Mouse (Mus musculus) lung, embryonic 16.5 days (tissue): Measurements from ENCODE around the gene Cd300lg. TPM values are rescaled to one million over a fixed set of nuclear protein-coding genes. Genes with fewer than 3 reads are reported as not detected.

Experiments
- ATAC-seq: fragments of 200-750 bp; cut with Nextera tagmentation; 2 replicates; pipeline ENCODE4 v1.8.0; 2017; ENCODE audit warnings: low read depth, mild to moderate bottlenecking, moderate library complexity
- H3K27ac ChIP-seq: fragments of 300-500 bp; sonication (generic); 2 replicates; pipeline ENCODE4 v1.5.1; 2014; ENCODE audit warnings: mild to moderate bottlenecking, control low read depth, low read length
- H3K27me3 ChIP-seq: fragments of 300-500 bp; sonication (generic); 2 replicates; pipeline ENCODE4 v1.6.1; 2014; ENCODE audit warnings: low read depth, low read length, mixed read lengths; ENCODE audit not compliant: control insufficient read depth, insufficient read depth
- H3K36me3 ChIP-seq: fragments of 300-500 bp; sonication (generic); 2 replicates; pipeline ENCODE4 v1.6.1; 2014; ENCODE audit warnings: low read length; ENCODE audit not compliant: control insufficient read depth, insufficient read depth
- H3K4me1 ChIP-seq: fragments of 300-500 bp; sonication (generic); replicated peaks from 2 replicates; pipeline ENCODE4 v1.6.1; 2014; ENCODE audit warnings: low read length, mixed read lengths; ENCODE audit not compliant: control insufficient read depth, insufficient read depth
- H3K4me2 ChIP-seq: fragments of 300-500 bp; sonication (generic); 2 replicates; pipeline ENCODE4 v1.6.1; 2014; ENCODE audit warnings: low read depth, low read length, control low read depth
- H3K4me3 ChIP-seq: fragments of 300-500 bp; sonication (generic); 2 replicates; pipeline ENCODE4 v1.5.1; 2014; ENCODE audit warnings: mild to moderate bottlenecking, low read length, control low read depth
- H3K9ac ChIP-seq: fragments of 300-500 bp; sonication (generic); 2 replicates; pipeline ENCODE4 v1.6.1; 2014; ENCODE audit warnings: low read length, control low read depth
- H3K9me3 ChIP-seq: fragments of 300-500 bp; sonication (generic); 2 replicates; pipeline ENCODE4 v1.6.1; 2016; ENCODE audit warnings: low read length; ENCODE audit not compliant: control insufficient read depth
- WGBS: fragments of 180-500 bp; shearing (Covaris S2); extraction: QIAGEN DNeasy Blood & Tissue Kit; methylation state at CpG from one replicate; pipeline ENCODE4 v1.1.7; 2014; 5-methylcytosine and 5-hydroxymethylcytosine counted together
- polyA plus RNA-seq: library from polyadenylated mRNA; unstranded; fragments of >200 nt; fragmentation: Nextera tagmentation; extraction: Ambion mirVana; gene quantifications from 2 replicates; pipeline ENCODE4 v1.2.1, GENCODE M21; 2015

The Cd300lg gene
- polyA plus RNA-seq, 1 experiment from 2014 or later, result 0.74 TPM

DNA sequence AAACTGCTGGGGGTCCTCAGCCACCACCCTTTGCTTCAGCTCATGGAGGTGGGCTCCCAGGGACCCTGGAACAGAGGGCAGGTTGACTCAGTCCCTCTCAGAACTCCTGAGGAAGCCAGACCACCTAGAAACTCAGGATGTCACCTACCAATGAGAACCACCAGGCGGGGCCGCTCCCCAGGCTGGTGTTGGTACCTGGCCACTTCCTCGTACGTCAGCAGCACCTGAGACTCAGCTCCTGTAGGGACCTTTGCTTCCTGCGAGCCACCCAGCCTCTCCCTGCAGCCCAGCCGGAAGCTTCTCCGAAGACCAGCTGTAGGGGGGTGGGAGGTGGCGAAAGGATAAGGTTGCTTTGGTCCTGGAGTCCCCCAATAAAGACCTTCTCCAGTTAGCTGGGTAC lies 32.9 kb upstream of the Cd300lg start:
- Histone ChIP-seq H3K9ac (no peak overlapping the region), H3K4me3 (no peak overlapping the region), H3K4me2 (no peak overlapping the region), H3K27ac (no peak overlapping the region), H3K27me3 (no peaks in the 10 kb centered on the region), H3K4me1 (no peaks in the 10 kb centered on the region), H3K9me3 (no peaks in the 10 kb centered on the region), H3K36me3 (no peaks in the 10 kb centered on the region)
- 86% methylated on average over 8 of the region's 8 CpGs for WGBS
- no peak for ATAC-seq

DNA sequence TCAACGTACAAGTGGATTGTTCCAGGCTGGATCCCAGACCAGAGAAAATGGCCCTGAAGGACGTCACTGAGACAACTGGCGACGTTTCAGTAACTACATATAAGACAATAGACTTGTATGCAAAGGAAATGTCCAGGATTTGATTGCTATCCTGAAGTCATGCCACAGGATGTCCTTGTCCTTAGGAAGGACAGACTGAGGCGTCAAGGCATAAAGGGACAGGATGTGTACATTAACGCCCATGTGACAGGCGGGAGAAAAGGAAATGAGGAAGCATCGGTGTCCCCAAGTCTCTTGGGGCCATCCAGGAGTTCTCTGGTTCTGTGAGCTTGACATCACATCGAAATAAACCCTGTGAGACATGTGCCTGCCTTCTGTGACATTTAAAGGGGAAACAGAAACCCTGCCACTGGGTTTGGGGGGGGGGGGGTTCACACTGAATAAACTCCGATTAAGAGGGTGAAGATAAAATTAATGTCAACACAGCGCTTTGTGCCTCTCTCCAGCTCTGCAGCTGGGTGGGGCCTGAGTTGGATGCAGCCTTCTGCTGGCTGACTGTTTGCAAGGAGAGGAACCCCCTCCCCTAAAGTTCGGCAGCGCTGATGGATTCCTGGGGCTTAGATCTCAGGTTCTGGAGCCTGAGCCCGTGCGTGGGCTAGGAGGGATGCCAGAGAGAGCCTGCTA lies 32.2 kb upstream of the Cd300lg start:
- H3K9ac ChIP-seq, result no peak overlapping the region
- no peak overlapping the region for H3K27ac ChIP-seq
- H3K36me3 ChIP-seq, result no peaks in the 10 kb centered on the region
- WGBS, result 61% methylated on average over 15 of the region's 15 CpGs
- H3K27me3 ChIP-seq, result no peaks in the 10 kb centered on the region
- no peaks in the 10 kb centered on the region for H3K4me1 ChIP-seq
- H3K4me2 ChIP-seq, result no peak overlapping the region
- H3K4me3 ChIP-seq, result no peak overlapping the region
- peak; percentile 64 for ATAC-seq
- H3K9me3 ChIP-seq, result no peaks in the 10 kb centered on the region

DNA sequence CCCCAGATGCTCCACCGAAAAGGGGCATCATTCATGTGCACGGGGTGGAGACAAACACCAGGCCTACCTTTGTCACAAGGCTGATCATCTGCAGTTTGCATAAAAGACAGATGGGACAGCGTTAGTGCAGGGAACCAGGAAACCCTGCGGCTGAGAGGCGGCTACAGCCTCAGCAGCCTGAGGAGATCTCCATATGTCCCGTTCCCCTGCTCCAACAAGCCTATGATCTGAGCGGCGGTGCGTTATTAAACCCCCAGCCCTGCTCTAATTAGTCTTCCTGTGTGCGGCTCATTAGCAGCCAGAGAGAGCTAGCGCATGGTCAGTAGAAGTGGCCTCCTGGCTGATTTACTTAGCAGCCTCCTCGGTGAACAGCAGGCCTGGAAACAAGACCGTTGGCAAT lies 31.2 kb upstream of the Cd300lg start:
- H3K9ac ChIP-seq, result no peak overlapping the region
- no peak for ATAC-seq
- no peaks in the 10 kb centered on the region for H3K9me3 ChIP-seq
- WGBS, result 81% methylated on average over 13 of the region's 13 CpGs
- no peaks in the 10 kb centered on the region for H3K36me3 ChIP-seq
- no peak overlapping the region for H3K27ac ChIP-seq
- no peaks in the 10 kb centered on the region for H3K4me1 ChIP-seq
- no peaks in the 10 kb centered on the region for H3K27me3 ChIP-seq
- H3K4me2 ChIP-seq, result no peak overlapping the region
- no peak overlapping the region for H3K4me3 ChIP-seq

DNA sequence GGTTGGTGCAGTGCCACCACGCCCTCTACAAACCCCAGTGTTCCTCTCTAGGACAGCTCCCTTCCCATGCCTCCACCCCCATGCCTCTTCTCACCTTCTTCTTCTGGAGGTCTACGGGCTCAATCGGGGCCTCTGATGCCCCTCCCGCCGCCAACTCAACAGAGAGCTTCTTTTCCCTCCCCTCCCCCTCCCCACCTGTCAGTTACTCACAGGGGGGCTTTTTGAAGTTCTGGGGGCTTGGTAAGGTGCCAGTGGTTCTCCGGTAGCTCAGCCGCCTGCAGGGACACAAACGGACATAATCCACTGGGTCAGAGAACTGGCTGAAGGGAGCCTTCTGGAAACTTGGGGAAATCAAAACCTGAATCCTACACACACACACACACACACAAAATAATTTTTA lies 29.8 kb upstream of the Cd300lg start:
- WGBS, result 70% methylated on average over 8 of the region's 8 CpGs
- Histone ChIP-seq H3K9ac (no peak overlapping the region), H3K36me3 (no peaks in the 10 kb centered on the region), H3K4me2 (no peak overlapping the region), H3K4me1 (no peaks in the 10 kb centered on the region), H3K27me3 (no peaks in the 10 kb centered on the region), H3K9me3 (no peaks in the 10 kb centered on the region), H3K27ac (no peak overlapping the region), H3K4me3 (no peak overlapping the region)
- ATAC-seq, result no peak

DNA sequence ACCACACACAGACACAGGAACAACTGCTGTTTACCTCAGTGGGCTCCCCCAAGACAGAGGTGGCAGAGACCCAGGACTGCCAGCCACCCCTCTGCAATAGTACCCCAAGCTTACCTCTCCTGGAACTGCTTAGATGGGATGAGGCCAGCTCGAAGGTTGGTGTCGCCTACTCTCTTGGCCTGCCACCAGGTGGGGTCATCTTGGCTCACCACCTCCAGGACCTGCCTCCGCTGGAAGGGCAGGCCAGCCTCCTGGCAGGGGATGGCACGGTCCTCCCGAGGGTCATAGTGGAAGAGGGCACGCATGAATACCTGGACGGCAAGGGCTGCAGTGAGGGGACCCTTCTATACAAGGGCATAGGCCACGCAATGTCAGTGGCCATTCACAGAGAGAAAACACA lies 28.1 kb upstream of the Cd300lg start:
- Histone ChIP-seq H3K36me3 (no peaks in the 10 kb centered on the region), H3K27me3 (no peaks in the 10 kb centered on the region), H3K9me3 (no peaks in the 10 kb centered on the region), H3K9ac (no peak overlapping the region), H3K4me3 (no peak overlapping the region), H3K4me2 (no peak overlapping the region), H3K27ac (no peak overlapping the region), H3K4me1 (no peaks in the 10 kb centered on the region)
- no peak for ATAC-seq
- 82% methylated on average over 8 of the region's 8 CpGs for WGBS

DNA sequence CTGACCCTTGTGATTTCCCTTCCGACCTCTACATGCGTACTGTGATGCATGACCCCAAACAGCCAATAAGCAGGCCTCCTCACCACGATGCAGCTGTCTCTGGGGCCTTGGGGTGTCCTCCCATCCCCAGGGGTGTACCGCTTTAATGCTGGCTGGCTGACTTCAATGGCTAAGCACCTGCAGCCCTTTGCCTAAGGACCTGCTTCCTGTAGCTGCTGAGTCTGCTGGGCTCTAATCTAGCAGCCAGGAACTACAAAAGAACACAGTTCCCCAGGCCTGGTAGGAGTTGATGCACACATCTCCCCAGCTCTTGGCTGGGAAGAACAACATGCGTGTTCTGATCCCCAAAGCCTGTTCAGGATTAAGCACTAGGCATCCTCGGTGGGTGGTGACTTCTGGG lies 25.8 kb upstream of the Cd300lg start:
- Histone ChIP-seq H3K27me3 (no peaks in the 10 kb centered on the region), H3K27ac (no peak overlapping the region), H3K9me3 (no peaks in the 10 kb centered on the region), H3K4me3 (no peak overlapping the region), H3K9ac (no peak overlapping the region), H3K4me2 (no peak overlapping the region), H3K36me3 (no peaks in the 10 kb centered on the region), H3K4me1 (no peaks in the 10 kb centered on the region)
- WGBS, result 65% methylated on average over 6 of the region's 6 CpGs
- ATAC-seq, result no peak

DNA sequence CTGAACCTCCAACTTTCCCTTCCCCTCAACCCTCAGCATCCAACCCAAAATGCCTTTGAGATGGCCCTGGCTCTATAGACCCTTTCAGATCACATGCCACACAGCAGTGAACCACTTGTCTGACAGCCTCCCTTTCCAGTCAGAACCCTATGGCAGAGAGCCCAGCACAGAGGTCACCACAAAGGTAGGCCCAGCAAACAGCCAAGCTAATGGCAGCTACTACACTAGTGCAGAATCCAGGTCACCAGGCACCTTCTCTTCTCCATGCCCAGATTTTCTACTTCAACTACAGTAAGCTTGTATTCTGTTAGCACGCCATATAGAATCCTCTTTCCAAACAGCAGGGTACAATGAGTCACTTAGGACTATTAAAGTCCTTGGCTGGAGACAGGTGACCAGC lies 25.2 kb upstream of the Cd300lg start:
- no peaks in the 10 kb centered on the region for H3K36me3 ChIP-seq
- no peaks in the 10 kb centered on the region for H3K4me1 ChIP-seq
- ATAC-seq, result no peak
- H3K9me3 ChIP-seq, result no peaks in the 10 kb centered on the region
- no peaks in the 10 kb centered on the region for H3K27me3 ChIP-seq
- H3K4me2 ChIP-seq, result no peak overlapping the region
- H3K27ac ChIP-seq, result no peak overlapping the region
- 83% methylated on average over 1 of the region's 1 CpGs for WGBS
- H3K9ac ChIP-seq, result no peak overlapping the region
- no peak overlapping the region for H3K4me3 ChIP-seq

DNA sequence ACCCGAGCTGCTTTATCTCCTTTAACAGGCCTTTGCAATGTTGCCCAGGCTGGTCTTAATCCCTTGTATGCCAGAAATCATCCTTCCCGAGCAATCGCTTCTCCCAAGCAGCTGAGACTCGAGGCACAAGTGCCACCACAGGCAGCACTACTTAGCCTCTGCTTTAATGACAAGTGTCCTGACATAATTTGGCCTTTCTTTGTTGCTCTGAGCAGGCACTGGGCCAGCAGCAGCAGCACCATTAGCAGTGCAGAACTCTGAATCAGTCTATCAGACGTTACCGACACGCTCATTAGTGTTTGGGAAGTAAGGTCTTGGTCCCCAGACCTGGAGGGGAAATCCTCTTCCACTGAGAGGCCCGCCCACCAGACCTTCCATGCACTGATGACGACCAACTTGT lies 21.6 kb upstream of the Cd300lg start:
- H3K4me2 ChIP-seq, result no peak overlapping the region
- 71% methylated on average over 9 of the region's 9 CpGs for WGBS

DNA sequence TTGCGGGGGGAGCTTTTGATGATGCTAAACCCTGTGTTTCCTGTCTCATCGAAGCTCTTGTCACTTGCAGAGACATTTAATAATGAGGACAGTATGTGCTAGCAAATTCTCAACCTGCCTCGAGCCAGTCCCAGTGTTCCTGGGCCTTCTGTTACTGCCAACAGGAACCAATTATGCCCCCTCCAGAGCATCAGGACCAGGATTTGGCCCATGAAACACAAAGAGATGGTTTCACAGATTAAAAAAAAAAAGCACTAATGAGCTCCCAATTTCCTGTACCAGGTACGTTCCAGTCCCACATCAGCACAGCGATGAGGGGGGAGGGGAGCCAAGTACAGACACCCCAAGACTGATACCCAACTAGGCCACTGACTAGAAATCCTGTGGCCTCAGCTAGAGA lies 20.1 kb upstream of the Cd300lg start:
- Histone ChIP-seq H3K4me2 (no peak overlapping the region), H3K9ac (no peak overlapping the region), H3K9me3 (no peaks in the 10 kb centered on the region), H3K4me3 (no peak overlapping the region), H3K27me3 (no peaks in the 10 kb centered on the region), H3K27ac (no peak overlapping the region), H3K4me1 (peaks cover 1% of the 10 kb centered on the region; the same call in 1 of the 2 replicates), H3K36me3 (no peaks in the 10 kb centered on the region)
- no peak for ATAC-seq
- 83% methylated on average over 5 of the region's 5 CpGs for WGBS

More for the DNA sequence above, 21.6 kb upstream of the Cd300lg start:
- Histone ChIP-seq H3K9me3 (no peaks in the 10 kb centered on the region), H3K4me3 (no peak overlapping the region), H3K9ac (no peak overlapping the region), H3K27me3 (no peaks in the 10 kb centered on the region), H3K27ac (no peak overlapping the region), H3K4me1 (no peaks in the 10 kb centered on the region), H3K36me3 (no peaks in the 10 kb centered on the region)
- ATAC-seq, result no peak

DNA sequence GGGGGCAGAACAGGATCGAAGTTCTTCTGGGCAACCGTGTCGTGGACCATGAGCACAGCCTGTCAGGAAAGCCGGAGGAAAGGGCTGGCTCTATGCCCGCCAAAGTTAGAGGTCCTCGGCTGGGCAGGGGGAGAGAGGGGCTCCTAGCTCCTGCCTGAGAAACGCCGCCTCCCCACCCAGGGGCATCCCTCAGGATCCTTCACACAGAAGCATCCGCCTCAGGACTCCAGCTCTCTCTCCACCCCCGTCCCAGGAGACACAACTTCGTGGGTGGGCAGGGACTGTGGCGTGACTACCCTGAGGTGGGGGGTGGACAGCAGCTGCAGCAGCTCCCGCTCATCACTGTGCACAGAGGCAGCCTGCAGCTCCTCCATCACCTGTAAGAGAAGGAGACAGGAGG lies 17.9 kb upstream of the Cd300lg start:
- Histone ChIP-seq H3K27me3 (no peaks in the 10 kb centered on the region), H3K4me3 (no peak overlapping the region), H3K9me3 (no peaks in the 10 kb centered on the region), H3K4me1 (peaks cover 9% of the 10 kb centered on the region), H3K36me3 (no peaks in the 10 kb centered on the region), H3K9ac (no peak overlapping the region), H3K4me2 (no peak overlapping the region), H3K27ac (no peak overlapping the region)
- WGBS, result 67% methylated on average over 13 of the region's 13 CpGs
- no peak for ATAC-seq
